Mouse (Mus musculus) right cerebral cortex, adult 18-20 months (tissue): ENCODE measurements at regions not wholly inside any gene's neighbourhood (a gene's known extent, or its start where the extent isn't known, plus 50 kb on each side); places are given as distances from the start of the nearest gene placed in this dataset.
A peak's percentile ranks its signal among the peaks of the same experiment; 100 is the strongest.

ENCODE experiments used
- DNase-seq: peaks from one replicate; pipeline ENCODE4 v3.0.0; 2022; ENCODE audit warnings: mixed read lengths

GRCm38 (mm10) chr16:30163303-30163702 lies 99.1 kb downstream of the Hes1 start:
- DNase-seq = no peak

- no peak for DNase-seq
Observed at GRCm38 (mm10) chr16:30165667-30166180, 101.5 kb downstream of the Hes1 start.

- peak; percentile 49 for DNase-seq
Observed at GRCm38 (mm10) chr16:30171381-30172079, 95.8 kb downstream of the Cpn2 start.

- DNase-seq = no peak
Observed at GRCm38 (mm10) chr16:30172136-30172731, 95.1 kb downstream of the Cpn2 start.

GRCm38 (mm10) chr16:30172798-30173202 lies 94.5 kb downstream of the Cpn2 start:
- peak; percentile 40 for DNase-seq

- DNase-seq = no peak
Observed at GRCm38 (mm10) chr16:30173953-30174874, 93.1 kb downstream of the Cpn2 start.

- no peak for DNase-seq
Observed at GRCm38 (mm10) chr16:30176306-30176705, 91.0 kb downstream of the Cpn2 start.

- DNase-seq = no peak
Observed at GRCm38 (mm10) chr16:30177769-30178168, 89.5 kb downstream of the Cpn2 start.

- DNase-seq = no peak
Observed at GRCm38 (mm10) chr16:30178596-30178995, 88.7 kb downstream of the Cpn2 start.

GRCm38 (mm10) chr16:30179504-30179976 lies 87.8 kb downstream of the Cpn2 start:
- DNase-seq = no peak

GRCm38 (mm10) chr16:30181116-30181515 lies 86.2 kb downstream of the Cpn2 start:
- DNase-seq = no peak

GRCm38 (mm10) chr16:30184591-30185265 lies 82.6 kb downstream of the Cpn2 start:
- DNase-seq = peak; percentile 63

- DNase-seq = no peak
Observed at GRCm38 (mm10) chr16:30185707-30186106, 81.6 kb downstream of the Cpn2 start.

GRCm38 (mm10) chr16:30186201-30186700 lies 81.0 kb downstream of the Cpn2 start:
- DNase-seq = no peak

GRCm38 (mm10) chr16:30186701-30187270 lies 80.5 kb downstream of the Cpn2 start:
- DNase-seq = no peak

- no peak for DNase-seq
Observed at GRCm38 (mm10) chr16:30187400-30187799, 79.9 kb downstream of the Cpn2 start.

- peak; percentile 88 for DNase-seq
Observed at GRCm38 (mm10) chr16:30187907-30188414, 79.3 kb downstream of the Cpn2 start.

- peak; percentile 71 for DNase-seq
Observed at GRCm38 (mm10) chr16:30188769-30189430, 78.4 kb downstream of the Cpn2 start.

- no peak for DNase-seq
Observed at GRCm38 (mm10) chr16:30190351-30190750, 76.9 kb downstream of the Cpn2 start.

GRCm38 (mm10) chr16:30190935-30191514 lies 76.3 kb downstream of the Cpn2 start:
- DNase-seq = no peak
